Mouse (Mus musculus) cerebellum, postnatal 4 days (tissue): Measurements from ENCODE around the gene Cops9.

Experiments
- DNase-seq, 2 experiments: peaks; one replicate each; pipeline ENCODE4 v3.0.0; 2022; ENCODE audit warnings: low spot score in 2 of 2, mixed read lengths in 1 of 2

The Cops9 gene

GRCm38 (mm10) chr1:92596019-92596418, 45.8 kb downstream of the Cops9 start:
- no peak for DNase-seq

DNA sequence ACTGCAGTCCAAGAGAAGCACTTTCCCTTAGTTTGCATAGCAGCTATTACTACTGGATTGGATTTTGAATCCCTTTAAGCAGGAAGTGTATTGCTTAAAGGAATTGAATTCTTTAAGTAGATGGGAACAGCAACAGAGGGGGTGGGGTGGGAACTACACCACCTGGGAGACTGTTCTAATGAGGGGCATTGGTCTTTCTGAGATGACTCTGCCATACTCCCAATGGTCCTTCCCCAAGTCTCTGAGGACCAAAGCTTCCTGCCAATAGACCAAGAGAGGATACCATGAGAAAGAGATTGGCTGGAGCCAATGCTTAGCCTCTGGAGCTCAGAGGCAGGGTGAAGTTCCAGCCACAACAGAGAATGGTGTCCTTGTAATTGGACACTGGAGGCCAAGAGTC, 47.7 kb downstream of the Cops9 start, which contains the start of gene Olfr1411:
Gene Olfr1411, plus strand, starts transcription at position 301 of the 400 bp plus-strand sequence.
- DNase-seq: no peak
